Mouse (Mus musculus) cerebellum, postnatal 4 days (tissue): ENCODE measurements at regions not wholly inside any gene's neighbourhood (a gene's known extent, or its start where the extent isn't known, plus 50 kb on each side); places are given as distances from the start of the nearest gene placed in this dataset.
A peak's percentile ranks its signal among the peaks of the same experiment; 100 is the strongest.
"Not testable (repeated sequence)": the region's sequence is repeated elsewhere in the genome, so short reads cannot be mapped to it uniquely, and the experiment has no call there.

Experiments used
- DNase-seq, 2 experiments: peaks; one replicate each; pipeline ENCODE4 v3.0.0; 2022; ENCODE audit warnings: low spot score in 2 of 2, mixed read lengths in 1 of 2

- DNase-seq, result no peak
Observed at GRCm38 (mm10) chr16:89718921-89719320, 147.9 kb upstream of the Krtap11-1 start.

- DNase-seq, result not testable (repeated sequence)
Observed at GRCm38 (mm10) chr16:89715716-89716115, 144.7 kb upstream of the Krtap11-1 start.

- DNase-seq, result no peak
Observed at GRCm38 (mm10) chr16:89704316-89704715, 133.3 kb upstream of the Krtap11-1 start.

GRCm38 (mm10) chr16:89703158-89703557 lies 132.2 kb upstream of the Krtap11-1 start:
- DNase-seq, result no peak

GRCm38 (mm10) chr16:89702406-89702805 lies 131.4 kb upstream of the Krtap11-1 start:
- no peak for DNase-seq

- DNase-seq, result no peak
Observed at GRCm38 (mm10) chr16:89701741-89702140, 130.8 kb upstream of the Krtap11-1 start.

GRCm38 (mm10) chr16:89699710-89700109 lies 128.7 kb upstream of the Krtap11-1 start:
- DNase-seq, result no peak

GRCm38 (mm10) chr16:89695833-89696232 lies 124.8 kb upstream of the Krtap11-1 start:
- no peak for DNase-seq

- DNase-seq, result no peak
Observed at GRCm38 (mm10) chr16:89695406-89695805, 124.4 kb upstream of the Krtap11-1 start.

- no peak for DNase-seq
Observed at GRCm38 (mm10) chr16:89693321-89693720, 122.3 kb upstream of the Krtap11-1 start.

- no peak for DNase-seq
Observed at GRCm38 (mm10) chr16:89679438-89679837, 108.5 kb upstream of the Krtap11-1 start.

GRCm38 (mm10) chr16:89678446-89679015 lies 107.5 kb upstream of the Krtap11-1 start:
- no peak for DNase-seq

GRCm38 (mm10) chr16:89675009-89675785 lies 104.2 kb upstream of the Krtap11-1 start:
- DNase-seq, result no peak

- peak in 1 of 2 experiments; percentile 18 for DNase-seq
Observed at GRCm38 (mm10) chr16:89674159-89674902, 103.3 kb upstream of the Krtap11-1 start.

- no peak for DNase-seq
Observed at GRCm38 (mm10) chr16:89671188-89671726, 100.3 kb upstream of the Krtap11-1 start.

GRCm38 (mm10) chr16:89660071-89660470 lies 89.1 kb upstream of the Krtap11-1 start:
- DNase-seq, result no peak

- DNase-seq, result no peak
Observed at GRCm38 (mm10) chr16:89656036-89656435, 85.1 kb upstream of the Krtap11-1 start.

GRCm38 (mm10) chr16:89648651-89649050 lies 77.7 kb upstream of the Krtap11-1 start:
- DNase-seq, result peak in 1 of 2 experiments; percentile 7

GRCm38 (mm10) chr16:89633917-89634601 lies 63.1 kb upstream of the Krtap11-1 start:
- DNase-seq, result no peak

- no peak for DNase-seq
Observed at GRCm38 (mm10) chr16:89632114-89632622, 61.2 kb upstream of the Krtap11-1 start.

GRCm38 (mm10) chr16:89631396-89632113 lies 60.6 kb upstream of the Krtap11-1 start:
- DNase-seq, result no peak
